Mouse (Mus musculus) embryonic stem cell, embryonic (primary cell): Measurements from ENCODE around the gene Hbp1.

Experiments
- CTCF ChIA-PET, 4 experiments: fragments of 300-600 bp in 2 of 4; fragments of 350-600 bp in 2 of 4; sonication (Branson Sonifier 250); formaldehyde crosslinking; loops; one replicate each; lab custom pipeline; 2022; ENCODE audit warnings: inconsistent platforms in 2 of 4; lab: Charles Lee
- POLR2A ChIA-PET, 4 experiments: fragments of 300-600 bp in 2 of 4; fragments of 350-600 bp in 2 of 4; sonication (Branson Sonifier 250); formaldehyde crosslinking; loops; one replicate each; lab custom pipeline; 2022; ENCODE audit warnings: antibody characterized with exemption in 4 of 4, inconsistent platforms in 1 of 4; lab: Charles Lee

Gene Hbp1

DNA sequence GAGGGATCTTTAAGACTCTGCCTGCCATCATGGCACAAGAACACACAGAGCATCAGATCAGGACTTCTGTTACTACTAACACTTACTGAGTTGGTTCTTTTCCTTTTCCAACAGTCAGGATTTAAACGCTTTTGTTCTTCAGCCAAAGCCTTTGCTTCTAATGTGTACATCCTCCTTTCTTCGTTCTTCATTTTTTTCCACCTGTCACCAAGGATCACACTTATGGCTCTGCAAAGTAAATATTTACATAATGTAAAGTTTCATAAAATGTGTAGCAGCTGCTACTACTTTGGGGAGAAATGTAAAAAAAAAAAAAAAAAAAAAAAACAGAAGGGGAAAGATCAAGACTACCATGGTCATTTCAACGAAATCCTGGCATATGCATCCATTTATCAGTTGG is 21.8 kb downstream of the Hbp1 start:
- CTCF ChIA-PET, result no interaction called here
- POLR2A ChIA-PET, result interaction anchor here in 1 of 4 experiments (2.5 kb wide), 1 partner anchor 9 kb away, joined by 14 read pairs; no protein-coding TSS in a partner anchor

DNA sequence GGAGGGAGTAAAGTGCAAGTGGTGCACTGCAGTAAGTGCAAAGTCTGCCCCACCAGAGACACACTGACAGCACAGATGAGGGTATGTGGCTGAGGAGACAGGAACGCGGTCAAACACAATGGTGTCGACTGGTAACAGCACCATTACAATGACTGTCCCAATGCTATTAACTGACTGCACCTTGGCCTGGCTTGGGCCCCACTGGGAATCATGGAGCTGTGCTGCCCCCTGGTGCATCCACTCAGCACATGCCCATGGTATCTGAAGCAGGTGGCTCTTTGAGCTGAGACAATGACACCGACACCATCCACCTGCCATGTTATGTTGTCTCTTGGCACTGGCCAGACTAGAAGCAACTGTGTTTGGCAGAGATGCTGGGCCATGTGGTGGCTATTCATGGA is 23.7 kb downstream of the Hbp1 start:
- POLR2A ChIA-PET, result interaction anchor here (0.5 to 2.5 kb wide), 25 partner anchors 9 to 577 kb away, joined by 3 to 16 read pairs (median 4); partner anchors contain the start of genes Hbp1 (in 2 of the 4) and Cbll1 (in 1 of the 4)
- CTCF ChIA-PET, result interaction anchor here (0.6 to 1.5 kb wide), 38 partner anchors 9 to 919 kb away, joined by 3 to 12 read pairs (median 3); partner anchors contain the start of genes Cbll1 (in 1 of the 4), Hbp1 (in 1 of the 4) and Slc26a4 (in 1 of the 4)

DNA sequence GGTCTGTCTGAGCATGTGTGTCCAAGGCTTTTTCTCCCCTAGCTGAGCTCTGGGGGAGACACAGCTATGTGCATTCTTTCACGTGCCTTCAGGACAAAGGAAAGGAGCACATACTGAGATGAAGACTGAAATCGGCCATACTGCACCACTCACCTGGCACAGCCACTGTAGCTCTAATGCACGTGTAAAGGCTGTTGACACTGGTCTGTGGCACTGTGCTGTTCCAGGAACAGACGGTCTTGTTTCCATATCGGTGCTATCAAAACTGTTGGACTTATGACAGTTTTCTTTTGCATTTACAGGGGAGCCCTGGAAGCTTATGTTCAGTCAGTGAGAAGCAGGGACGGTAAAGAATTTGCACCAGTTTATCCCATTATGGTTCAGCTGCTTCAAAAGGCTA is 25.0 kb downstream of the Hbp1 start:
- POLR2A ChIA-PET, result interaction anchor here in 3 of 4 experiments (0.6 to 1.5 kb wide), 11 partner anchors 8 to 427 kb away, joined by 3 to 6 read pairs (median 3); partner anchors contain the start of gene Hbp1 (in 2 of the 3)

DNA sequence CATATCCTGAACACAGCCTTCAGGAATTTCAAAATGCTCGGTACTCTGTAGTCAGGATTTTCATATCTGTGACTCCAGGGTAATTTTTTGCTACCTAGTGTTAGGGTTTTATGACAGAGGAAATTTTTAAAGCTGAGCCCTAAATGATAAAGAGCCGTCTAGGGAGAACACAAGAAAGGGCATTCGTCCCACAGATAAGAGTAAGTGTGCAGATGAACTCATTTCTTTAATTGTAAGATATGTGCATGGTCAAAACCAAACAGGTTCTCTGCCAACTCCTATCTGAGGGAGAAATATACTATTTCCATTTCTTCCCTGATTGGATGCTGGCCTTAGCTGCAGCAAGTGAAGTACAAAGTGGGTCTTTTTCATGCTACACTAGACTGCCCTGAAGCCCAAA is 26.2 kb downstream of the Hbp1 start:
- CTCF ChIA-PET, result no interaction called here
- POLR2A ChIA-PET, result interaction anchor here in 3 of 4 experiments (0.5 to 1.8 kb wide), 9 partner anchors 10 to 495 kb away, joined by 3 to 6 read pairs (median 3); partner anchors contain the start of gene Hbp1 (in 2 of the 3)

More for the DNA sequence above, 25.0 kb downstream of the Hbp1 start:
- CTCF ChIA-PET, result interaction anchor here in 1 of 4 experiments (0.6 kb wide), 1 partner anchor 73 kb away, joined by 3 read pairs; no protein-coding TSS in a partner anchor

DNA sequence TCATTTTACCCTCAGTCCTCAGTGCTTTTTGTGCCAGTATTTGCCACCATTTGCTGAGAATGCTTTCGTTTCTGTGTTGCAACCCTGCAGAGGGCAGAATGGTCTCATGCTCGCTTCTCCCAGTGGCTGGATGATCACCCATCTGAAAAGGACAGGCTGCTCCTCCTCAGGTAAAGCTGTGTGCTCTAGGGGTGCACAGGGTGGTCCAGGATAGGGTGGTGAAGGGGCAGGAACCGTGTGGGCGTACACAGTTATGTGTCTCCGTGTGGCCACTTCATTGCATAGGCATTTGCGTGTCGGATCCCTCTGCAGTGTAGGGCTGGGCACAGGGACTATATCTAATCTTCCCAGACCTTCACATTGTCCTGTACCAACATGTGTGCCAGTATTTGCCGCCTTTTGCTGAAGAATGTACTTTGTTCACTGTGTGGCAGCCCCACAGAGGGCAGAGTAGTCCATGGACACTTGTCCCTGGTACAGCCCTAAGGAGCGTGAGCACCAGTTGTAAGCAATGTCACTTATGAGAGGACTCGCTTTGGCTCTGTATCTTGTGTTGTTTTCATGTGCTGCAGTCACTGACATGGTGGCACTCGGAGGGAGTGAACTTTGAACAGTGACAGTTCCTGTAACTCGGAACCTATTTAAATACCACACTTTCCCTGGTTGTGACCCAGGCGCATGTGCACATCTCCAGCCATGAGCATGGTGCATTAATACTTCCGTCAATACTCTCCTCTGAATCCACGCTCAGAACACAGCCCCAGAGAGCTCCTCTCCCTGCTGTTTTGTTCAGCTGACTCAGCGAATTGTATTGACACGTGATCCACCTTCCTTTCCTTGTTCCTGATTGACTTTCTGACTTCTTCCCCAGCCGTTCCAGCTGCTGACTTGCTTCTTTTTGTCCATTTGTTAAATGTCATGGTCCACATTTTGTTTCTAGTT is 29.6 kb downstream of the Hbp1 start:
- CTCF ChIA-PET, result interaction anchor here in 1 of 4 experiments (0.8 kb wide), 1 partner anchor 165 kb away, joined by 8 read pairs; no protein-coding TSS in a partner anchor
- POLR2A ChIA-PET, result interaction anchor here (0.6 to 1.6 kb wide), 10 partner anchors 10 to 301 kb away, joined by 3 to 5 read pairs (median 4); no protein-coding TSS in a partner anchor

DNA sequence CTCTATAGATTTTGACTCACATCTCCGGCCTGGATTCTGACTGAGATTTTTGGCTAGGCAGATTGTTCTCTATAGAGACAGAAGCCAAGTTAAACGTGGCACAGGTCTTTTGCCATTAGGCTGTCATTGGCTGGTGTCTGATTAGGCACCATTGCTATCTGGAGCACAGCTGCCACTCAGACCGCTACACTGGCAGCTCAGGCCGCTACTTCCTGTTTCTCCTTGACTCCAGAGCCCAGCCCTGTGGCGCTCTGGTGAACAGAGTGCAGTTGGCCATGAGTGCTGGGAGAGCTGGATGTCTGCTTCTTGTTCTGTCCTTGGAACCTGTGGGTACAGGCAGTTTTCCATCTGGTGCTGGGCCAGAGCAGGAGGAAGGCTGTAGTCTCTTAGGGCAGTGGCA is 33.1 kb downstream of the Hbp1 start:
- POLR2A ChIA-PET, result interaction anchor here (1.0 to 1.7 kb wide), 12 partner anchors 9 to 114 kb away, joined by 3 to 13 read pairs (median 4); partner anchors contain the start of gene Hbp1 (in 2 of the 4)

DNA sequence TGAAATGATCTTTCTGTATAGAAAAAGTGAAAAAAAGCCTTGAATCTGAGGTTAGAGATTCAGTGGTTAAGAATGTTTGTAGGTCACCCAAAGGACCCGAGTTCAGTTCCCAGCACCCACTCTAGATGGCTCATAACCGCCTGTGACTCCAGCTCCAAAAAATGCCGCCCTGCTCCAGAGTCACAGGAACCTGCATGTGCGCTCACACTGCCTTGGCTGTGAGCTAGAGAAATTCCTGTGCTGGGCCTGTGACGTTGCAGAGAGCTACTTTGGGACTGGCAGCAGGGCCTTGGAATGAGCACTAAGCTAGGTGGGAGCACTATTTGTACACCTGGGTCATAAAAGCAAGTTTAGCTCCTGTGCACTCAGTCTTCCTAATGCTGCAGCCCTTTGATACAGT is 33.6 kb downstream of the Hbp1 start:
- ChIA-PET POLR2A (interaction anchor here (0.6 to 1.7 kb wide), 13 partner anchors 9 to 479 kb away, joined by 3 to 13 read pairs (median 4); partner anchors contain the start of gene Hbp1 (in 2 of the 4)), CTCF (interaction anchor here in 2 of 4 experiments (1.4 to 1.8 kb wide), 2 partner anchors 10 kb away, joined by 3 to 11 read pairs; no protein-coding TSS in a partner anchor)

More for the DNA sequence above, 33.1 kb downstream of the Hbp1 start:
- CTCF ChIA-PET, result interaction anchor here in 2 of 4 experiments (1.4 to 1.8 kb wide), 2 partner anchors 9 to 10 kb away, joined by 3 to 11 read pairs; no protein-coding TSS in a partner anchor

DNA sequence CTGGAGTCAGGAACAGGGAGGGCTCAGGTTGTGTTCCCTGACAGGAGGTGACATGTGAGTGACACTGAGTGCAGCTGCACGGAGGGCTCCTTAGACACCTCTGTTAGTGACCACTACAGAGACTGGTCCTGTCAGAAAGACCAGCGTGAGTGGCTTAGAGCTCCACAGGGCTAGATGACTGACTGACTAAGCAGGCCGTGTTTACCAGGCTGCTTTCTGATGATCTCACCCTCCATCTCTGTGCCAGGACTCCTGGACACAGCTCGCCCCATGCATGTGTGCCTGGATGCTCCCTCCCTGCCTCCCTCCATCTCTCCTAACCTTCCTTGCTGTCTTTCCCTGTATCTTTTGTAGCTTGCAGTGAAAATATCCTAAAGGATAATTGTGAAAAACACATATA is 36.7 kb downstream of the Hbp1 start:
- ChIA-PET CTCF (interaction anchor here in 2 of 4 experiments (0.5 to 1.1 kb wide), 2 partner anchors 20 to 57 kb away, joined by 3 read pairs; no protein-coding TSS in a partner anchor), POLR2A (interaction anchor here in 2 of 4 experiments (0.7 to 2.1 kb wide), 3 partner anchors 10 to 36 kb away, joined by 4 to 7 read pairs (median 7); partner anchors contain the start of gene Hbp1 (in 1 of the 2))

DNA sequence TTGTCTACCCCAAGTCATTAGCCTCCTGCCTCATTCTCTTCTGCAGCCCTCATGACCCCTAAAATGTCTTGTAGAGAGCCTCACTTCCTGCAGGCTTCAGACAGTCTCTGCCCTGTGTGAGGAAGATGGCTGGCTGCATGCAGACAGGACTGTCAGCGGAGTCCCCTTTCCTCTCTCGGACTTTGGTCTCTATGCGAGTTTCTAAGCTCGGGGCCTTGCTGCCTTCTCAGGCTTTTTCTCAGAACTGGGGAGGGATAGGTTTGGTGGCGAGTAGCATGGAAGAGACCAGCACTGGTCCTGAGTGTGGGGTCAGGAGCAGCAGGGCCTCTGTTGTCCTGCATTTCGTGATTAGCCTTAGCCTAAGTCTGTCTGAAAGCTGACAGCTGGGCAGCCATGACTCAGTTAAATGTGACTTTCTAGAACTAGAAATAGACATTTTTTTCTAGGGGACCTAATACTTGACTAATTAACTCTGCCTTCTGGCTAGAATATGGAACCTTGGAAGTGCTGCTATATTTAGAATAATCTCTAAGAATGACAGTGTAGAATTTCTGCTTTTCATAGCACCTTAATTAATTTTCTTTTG is 37.3 kb downstream of the Hbp1 start:
- CTCF ChIA-PET, result interaction anchor here in 1 of 4 experiments (1.1 kb wide), 1 partner anchor 20 kb away, joined by 3 read pairs; no protein-coding TSS in a partner anchor
- POLR2A ChIA-PET, result interaction anchor here in 3 of 4 experiments (0.6 to 2.1 kb wide), 9 partner anchors 9 to 415 kb away, joined by 3 to 7 read pairs (median 4); partner anchors contain the start of gene Hbp1 (in 1 of the 3)

DNA sequence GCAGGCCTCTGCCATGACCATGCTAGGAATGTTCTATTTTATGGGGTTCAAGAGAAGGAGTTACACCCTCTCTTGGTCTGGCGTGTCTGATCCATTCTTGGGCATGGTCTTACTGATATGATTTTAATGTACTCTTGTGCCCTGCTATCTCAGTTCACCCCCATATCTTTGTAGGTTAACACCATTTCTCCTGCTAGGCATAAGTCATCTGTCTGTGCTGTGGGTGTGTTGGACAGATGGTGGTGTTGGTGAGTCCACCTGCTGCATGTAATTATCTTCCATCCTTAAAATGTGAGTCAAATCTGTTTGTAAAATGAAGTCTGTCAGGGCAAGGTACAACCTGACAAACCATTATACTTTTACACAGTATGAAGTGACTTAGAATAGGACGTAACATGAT is 42.9 kb downstream of the Hbp1 start:
- CTCF ChIA-PET, result no interaction called here
- POLR2A ChIA-PET, result interaction anchor here in 1 of 4 experiments (2.7 kb wide), 1 partner anchor 19 kb away, joined by 7 read pairs; no protein-coding TSS in a partner anchor

DNA sequence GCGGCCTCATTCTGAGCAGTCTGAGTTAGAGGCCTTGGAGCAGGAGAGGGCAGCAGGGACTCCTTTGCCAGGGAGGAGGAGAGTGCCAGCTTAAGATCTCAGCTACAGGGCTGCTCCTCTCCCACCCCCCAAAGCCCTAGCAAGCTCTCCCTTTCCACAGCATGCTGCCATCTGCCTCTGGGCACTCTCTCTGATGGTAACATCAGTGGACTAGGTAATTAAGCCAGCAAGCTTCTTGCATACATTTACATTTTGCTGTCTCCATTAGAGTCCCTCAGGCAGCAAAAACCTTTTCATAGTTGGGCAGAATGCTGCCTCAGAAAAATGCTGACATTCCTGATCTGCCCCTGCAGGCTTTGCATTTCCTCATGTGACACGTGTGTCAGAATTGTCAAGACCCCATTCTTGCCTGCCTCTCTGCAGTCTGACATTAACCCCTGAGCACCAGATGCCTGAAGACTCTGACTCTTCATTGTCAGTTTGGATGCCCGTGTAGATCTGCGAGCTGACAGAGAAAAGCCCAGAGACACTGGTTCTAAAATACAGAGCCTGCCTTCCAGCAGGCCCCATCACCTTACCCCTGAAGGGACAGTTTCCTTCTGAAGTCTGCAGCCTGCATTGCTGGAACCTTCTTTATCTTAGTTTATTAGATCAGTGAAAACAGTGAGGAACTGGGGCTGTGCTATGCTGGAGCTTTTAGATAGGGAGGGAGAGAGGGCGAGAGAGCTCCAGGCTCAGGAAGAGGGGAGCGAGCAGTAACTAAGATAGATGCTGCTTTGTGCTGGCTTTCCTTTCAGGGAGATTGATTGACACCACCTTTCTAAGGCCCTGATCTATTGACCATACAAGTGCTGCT is 44.4 kb downstream of the Hbp1 start:
- ChIA-PET CTCF (interaction anchor here in 1 of 4 experiments (1.4 kb wide), 1 partner anchor 9 kb away, joined by 4 read pairs; no protein-coding TSS in a partner anchor), POLR2A (interaction anchor here in 1 of 4 experiments (0.8 to 2.7 kb wide), 3 partner anchors 10 to 43 kb away, joined by 4 to 7 read pairs (median 4); no protein-coding TSS in a partner anchor)

DNA sequence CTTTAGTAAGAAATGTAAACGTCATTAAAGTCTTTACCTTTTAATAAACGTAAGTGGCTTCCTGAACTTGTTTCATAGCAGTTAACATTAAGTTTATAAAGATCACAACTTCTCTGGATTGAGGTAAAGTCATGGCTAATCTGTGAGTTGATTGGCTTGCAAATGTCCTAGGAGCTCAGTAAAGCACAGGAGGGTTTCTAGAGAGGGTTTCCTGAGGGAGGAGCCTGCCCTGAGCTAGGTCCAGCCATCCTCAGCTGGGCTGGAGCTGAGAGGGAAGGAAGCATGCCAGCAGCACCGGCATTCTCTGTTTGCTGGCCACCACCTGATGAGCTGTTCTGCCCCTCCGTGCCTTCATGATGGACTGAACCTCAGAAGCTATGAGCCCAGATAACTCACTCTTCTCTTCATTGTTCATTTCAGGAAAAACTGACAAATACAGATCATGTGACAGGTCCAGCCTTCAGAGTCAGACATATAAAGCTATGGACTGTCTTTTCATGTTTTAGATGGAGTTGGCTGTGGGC is 49.9 kb downstream of the Hbp1 start:
- ChIA-PET POLR2A (interaction anchor here in 3 of 4 experiments (0.5 to 2.9 kb wide), 24 partner anchors 12 to 923 kb away, joined by 3 to 18 read pairs (median 4); partner anchors contain the start of genes Hbp1 (in 3 of the 3) and Cbll1 (in 2 of the 3)), CTCF (interaction anchor here in 3 of 4 experiments (1.0 to 1.8 kb wide), 5 partner anchors 26 to 99 kb away, joined by 3 to 5 read pairs (median 4); no protein-coding TSS in a partner anchor)

DNA sequence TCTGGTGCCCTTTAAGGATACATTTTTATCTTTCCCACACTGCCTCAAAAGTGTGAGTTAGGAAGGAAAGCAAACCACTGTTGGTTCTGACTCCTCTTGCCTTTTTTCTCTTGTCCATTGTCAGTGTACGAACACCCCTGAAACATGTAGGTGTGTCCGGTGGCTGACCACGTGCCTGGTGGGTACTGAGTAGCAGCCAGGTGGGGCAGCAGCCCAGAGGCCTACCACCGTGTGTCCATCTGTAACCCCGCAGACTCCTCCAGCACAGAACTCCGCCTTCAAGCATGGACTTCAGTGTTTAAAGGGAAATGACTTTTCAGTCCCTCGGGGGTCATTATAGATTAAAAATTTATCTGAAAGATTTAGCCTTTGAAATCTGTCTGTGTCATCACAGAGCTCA is 52.9 kb downstream of the Hbp1 start:
- POLR2A ChIA-PET, result interaction anchor here in 3 of 4 experiments (0.8 to 4.0 kb wide), 11 partner anchors 9 to 99 kb away, joined by 3 to 17 read pairs (median 4); partner anchors contain the start of gene Hbp1 (in 2 of the 3)
- CTCF ChIA-PET, result interaction anchor here in 1 of 4 experiments (1.6 kb wide), 1 partner anchor 9 kb away, joined by 4 read pairs; no protein-coding TSS in a partner anchor

DNA sequence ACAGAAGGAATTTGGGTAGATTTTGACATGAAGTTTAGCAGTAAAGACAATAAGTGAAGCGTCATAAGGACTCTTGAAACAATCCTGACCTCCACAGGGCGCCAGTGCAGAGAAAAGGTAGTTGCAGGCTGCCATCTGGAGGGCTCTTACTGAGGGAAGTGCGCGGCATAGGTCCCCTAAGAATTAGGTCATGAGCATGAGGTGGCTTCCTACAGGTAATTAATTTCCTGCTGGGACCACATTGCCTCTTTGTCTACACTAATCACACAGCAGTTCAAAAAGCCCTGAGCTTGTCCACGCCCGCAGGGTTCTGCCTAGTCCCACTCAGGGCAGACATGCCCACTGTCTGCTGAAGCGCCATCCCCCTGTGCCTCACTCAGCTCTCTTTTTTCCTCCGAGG is 53.3 kb downstream of the Hbp1 start:
- CTCF ChIA-PET, result interaction anchor here in 1 of 4 experiments (1.6 kb wide), 1 partner anchor 9 kb away, joined by 4 read pairs; no protein-coding TSS in a partner anchor
- POLR2A ChIA-PET, result interaction anchor here in 3 of 4 experiments (0.8 to 4.0 kb wide), 11 partner anchors 9 to 99 kb away, joined by 3 to 17 read pairs (median 4); partner anchors contain the start of gene Hbp1 (in 3 of the 3)

DNA sequence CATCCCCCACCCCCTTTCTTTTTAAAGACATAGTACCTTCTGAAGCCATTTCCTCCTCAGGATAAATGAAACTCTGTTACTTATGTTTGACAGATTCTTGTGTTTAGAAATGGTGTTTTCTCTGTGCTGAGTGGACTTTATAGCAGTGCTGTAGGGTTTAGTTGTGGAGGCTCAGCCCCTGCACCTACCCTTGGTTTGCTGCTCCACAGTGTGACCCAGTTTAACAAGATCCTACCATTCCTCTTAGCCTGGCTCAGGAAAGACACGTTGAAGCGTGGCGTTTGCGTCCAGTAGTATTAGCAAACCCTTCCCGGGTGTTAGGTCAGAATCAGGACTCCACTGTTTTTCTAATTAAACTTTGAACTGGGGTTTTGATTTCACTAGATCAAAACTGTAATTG is 54.0 kb downstream of the Hbp1 start:
- CTCF ChIA-PET, result no interaction called here
- POLR2A ChIA-PET, result interaction anchor here in 2 of 4 experiments (0.7 to 4.0 kb wide), 8 partner anchors 9 to 98 kb away, joined by 3 to 17 read pairs (median 4); partner anchors contain the start of gene Hbp1 (in 2 of the 2)

DNA sequence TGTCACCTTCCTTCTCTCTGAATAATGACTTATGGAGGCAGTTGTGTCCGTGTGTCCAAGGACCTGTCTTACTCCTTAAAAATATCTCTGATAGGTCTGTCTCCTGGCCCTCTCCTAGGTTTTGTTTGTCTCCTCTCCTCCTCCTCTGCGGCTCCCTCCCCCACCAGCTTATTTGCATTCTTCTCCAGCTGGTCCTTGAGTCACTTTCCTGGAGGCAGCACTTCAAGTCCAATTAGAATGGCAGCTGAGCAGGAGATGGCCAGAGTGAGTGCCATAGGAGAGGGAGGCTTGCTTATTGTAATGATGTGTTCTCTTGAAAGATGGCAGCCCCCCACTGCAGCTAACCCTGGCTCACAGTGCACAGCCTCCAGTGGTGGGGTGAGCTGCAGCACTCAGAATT is 54.4 kb downstream of the Hbp1 start:
- CTCF ChIA-PET, result no interaction called here

More for the DNA sequence above, 54.4 kb downstream of the Hbp1 start:
- POLR2A ChIA-PET, result interaction anchor here in 2 of 4 experiments (0.7 to 4.0 kb wide), 6 partner anchors 10 to 60 kb away, joined by 3 to 17 read pairs (median 4); partner anchors contain the start of gene Hbp1 (in 2 of the 2)
